Mouse (Mus musculus) ES-E14 (cell line): ENCODE measurements around the gene Arid5b.

Experiments
- CHD2 ChIP-seq: IDR thresholded peaks from 2 replicates; pipeline ENCODE4 v1.6.1; 2014; ENCODE audit warnings: mild to moderate bottlenecking, low read depth, low read length, inconsistent platforms
- HCFC1 ChIP-seq: IDR thresholded peaks from 2 replicates; pipeline ENCODE4 v1.6.1; 2012; ENCODE audit warnings: low read length, inconsistent platforms, borderline replicate concordance; ENCODE audit not compliant: insufficient read depth
- ZC3H11A ChIP-seq: IDR thresholded peaks from 2 replicates; pipeline ENCODE4 v1.6.1; 2012; ENCODE audit warnings: low read depth, mild to moderate bottlenecking, inconsistent platforms, low read length, borderline replicate concordance
- ZNF384 ChIP-seq: IDR thresholded peaks from 2 replicates; pipeline ENCODE4 v1.6.1; 2012; ENCODE audit warnings: low read depth, low read length, inconsistent platforms

- TF ChIP-seq HCFC1: no peak
- TF ChIP-seq CHD2: no peak
- TF ChIP-seq ZC3H11A: no peak
- TF ChIP-seq ZNF384: no peak
These were observed 191.6 kb downstream of the Arid5b start for GRCm38 (mm10) chr10:68086973-68087372.
